Mouse (Mus musculus): ENCODE measurements around the gene Glt8d1. TPM values are rescaled to one million over a fixed set of nuclear protein-coding genes. Genes with fewer than 3 reads are reported as not detected.

Glt8d1 gene
- polyA plus RNA-seq, 1 experiment from 2014 or later: 63.2 TPM

DNA sequence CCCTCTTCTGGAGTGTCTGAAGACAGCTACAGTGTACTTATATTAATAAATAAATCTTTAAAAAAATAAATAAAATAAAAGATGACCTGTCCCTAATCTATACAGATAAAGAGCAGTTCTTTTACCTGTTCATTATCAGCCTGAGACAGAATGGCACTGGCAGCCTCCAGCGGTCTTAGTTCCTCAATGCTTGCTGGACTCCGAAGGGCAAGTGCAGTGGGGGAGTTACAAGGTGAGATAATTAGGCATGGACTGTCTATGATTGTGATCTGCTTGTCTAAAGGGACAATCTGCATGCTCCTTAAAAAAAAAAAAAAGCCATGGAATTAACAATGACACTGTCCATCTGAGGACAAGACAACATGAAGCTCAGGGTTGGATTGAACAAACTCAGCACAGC lies 12.7 kb downstream of the Glt8d1 start:
- no peak for DNase-seq (ENCODE audit: low spot score)
- WGBS: 94% methylated on average over 2 of the region's 2 CpGs
- no peak for TF ChIP-seq CTCF (IDR thresholded peaks at IDR 0.05; ENCODE audit: low read depth)
- Histone ChIP-seq H3K27ac (no peak overlapping the region), H3K27me3 (ENCODE audit: insufficient read depth, low read length) (no peaks in the 10 kb centered on the region), H3K4me1 (replicated peaks; ENCODE audit: insufficient read depth, low read length) (0 out of 2 replicates have a peak, but pooled peaks cover 7% of the 10 kb centered on the region), H3K36me3 (ENCODE audit: insufficient read depth, low read length) (peaks cover 61% of the 10 kb centered on the region), H3K4me3 (replicated peaks; ENCODE audit: low read depth, low read length) (no peak overlapping the region), H3K9ac (ENCODE audit: low read depth, low read length) (no peak overlapping the region), H3K4me2 (ENCODE audit: low read length) (no peak overlapping the region), H3K9me3 (replicated peaks; ENCODE audit: low read length) (no peaks in the 10 kb centered on the region)
- ATAC-seq (replicated peaks; ENCODE audit: low FRiP score, low read depth): no peak

DNA sequence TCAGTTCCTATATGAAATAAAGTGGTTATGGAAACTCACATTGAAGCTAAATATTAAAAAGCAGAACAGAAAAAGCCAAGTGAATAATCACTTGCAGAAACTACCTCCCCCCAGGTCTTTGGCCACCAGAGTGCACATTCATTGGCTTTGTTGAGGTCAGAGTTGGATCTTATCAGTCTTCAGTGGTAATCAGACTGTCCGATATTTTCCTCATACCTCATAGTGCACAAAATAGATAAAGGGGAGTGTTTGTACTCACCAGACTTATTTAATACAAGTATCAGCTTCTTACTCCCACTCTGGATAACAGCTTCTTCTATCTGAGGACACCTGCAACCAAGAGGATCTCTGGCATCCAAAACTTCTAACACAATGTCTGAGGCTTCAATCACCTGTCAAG lies 14.9 kb downstream of the Glt8d1 start:
- H3K36me3 ChIP-seq (ENCODE audit: insufficient read depth, low read length): peaks cover 49% of the 10 kb centered on the region
- ATAC-seq (replicated peaks; ENCODE audit: low FRiP score, low read depth): no peak
- H3K9me3 ChIP-seq (replicated peaks; ENCODE audit: low read length): no peaks in the 10 kb centered on the region
- TF ChIP-seq CTCF (IDR thresholded peaks at IDR 0.05; ENCODE audit: low read depth): no peak
- 88% methylated on average over 1 of the region's 1 CpGs for WGBS
- no peak overlapping the region for H3K4me2 ChIP-seq (ENCODE audit: low read length)
- no peak overlapping the region for H3K27ac ChIP-seq
- H3K4me1 ChIP-seq (replicated peaks; ENCODE audit: insufficient read depth, low read length): 0 out of 2 replicates have a peak, but pooled peaks cover 7% of the 10 kb centered on the region
- no peak overlapping the region for H3K4me3 ChIP-seq (replicated peaks; ENCODE audit: low read depth, low read length)
- no peak overlapping the region for H3K9ac ChIP-seq (ENCODE audit: low read depth, low read length)
- no peaks in the 10 kb centered on the region for H3K27me3 ChIP-seq (ENCODE audit: insufficient read depth, low read length)
- no peak for DNase-seq (ENCODE audit: low spot score)

DNA sequence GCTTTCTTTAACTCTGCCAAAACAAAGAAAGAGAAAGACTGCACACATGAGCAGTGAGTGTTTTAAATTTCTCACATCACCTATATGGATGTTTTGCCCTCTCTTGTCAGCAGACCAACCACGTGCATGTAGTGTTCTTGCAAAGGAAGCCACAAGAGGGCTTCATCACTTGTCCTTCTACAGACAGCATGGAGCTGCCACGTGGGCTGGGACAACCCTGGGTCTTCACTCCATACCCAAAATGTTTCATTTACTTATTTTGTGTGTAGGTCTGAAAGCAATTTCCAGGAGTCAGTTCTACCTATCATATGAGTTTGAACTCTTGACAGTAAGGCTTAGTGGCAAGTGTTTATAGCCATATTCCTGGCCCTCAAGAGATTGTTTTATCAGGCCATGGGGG lies 16.7 kb downstream of the Glt8d1 start:
- TF ChIP-seq CTCF (IDR thresholded peaks at IDR 0.05; ENCODE audit: low read depth): peak; percentile 45
- no peaks in the 10 kb centered on the region for H3K27me3 ChIP-seq (ENCODE audit: insufficient read depth, low read length)
- H3K4me3 ChIP-seq (replicated peaks; ENCODE audit: low read depth, low read length): peak overlapping the region; percentile 64
- no peak overlapping the region for H3K27ac ChIP-seq
- H3K4me1 ChIP-seq (replicated peaks; ENCODE audit: insufficient read depth, low read length): 0 out of 2 replicates have a peak, but pooled peaks cover 7% of the 10 kb centered on the region
- ATAC-seq (replicated peaks; ENCODE audit: low FRiP score, low read depth): no peak
- peak; percentile 60 for DNase-seq (ENCODE audit: low spot score)
- WGBS: 0% methylated on average over 2 of the region's 2 CpGs
- peak overlapping the region; percentile 89 for H3K9ac ChIP-seq (ENCODE audit: low read depth, low read length)
- H3K9me3 ChIP-seq (replicated peaks; ENCODE audit: low read length): no peaks in the 10 kb centered on the region
- H3K4me2 ChIP-seq (ENCODE audit: low read length): peak overlapping the region; percentile 64
- H3K36me3 ChIP-seq (ENCODE audit: insufficient read depth, low read length): peaks cover 32% of the 10 kb centered on the region

DNA sequence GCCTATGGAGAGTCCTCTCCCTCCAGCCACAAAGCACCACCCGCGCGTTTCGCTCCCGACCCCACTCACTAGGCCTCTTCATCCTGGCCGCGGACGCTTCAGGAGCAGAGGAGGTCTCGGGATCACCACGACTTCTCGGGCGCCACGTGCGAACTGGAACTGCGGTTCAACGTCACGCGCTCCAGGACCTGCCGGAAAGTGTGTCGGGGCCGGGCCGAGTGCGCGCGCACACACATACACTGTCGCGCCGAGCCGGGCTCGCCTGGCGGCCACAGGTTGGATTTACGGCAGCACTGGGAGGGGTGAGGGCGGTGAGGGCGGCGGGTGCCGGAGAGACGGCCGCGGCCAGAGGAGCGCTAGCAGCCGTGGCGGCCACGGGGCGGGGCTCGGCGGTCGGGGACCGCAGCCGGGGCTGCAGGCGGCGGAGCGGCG lies 17.7 kb downstream of the Glt8d1 start, which contains the start of the genes Pbrm1 and Gnl3:
Gene Pbrm1 (plus strand): TSS at position 279 of the 432 bp plus-strand sequence.
Gene Gnl3 (minus strand): TSS at position 293 of the 432 bp plus-strand sequence.
- Histone ChIP-seq H3K36me3 (ENCODE audit: insufficient read depth, low read length) (peaks cover 27% of the 10 kb centered on the region), H3K9ac (ENCODE audit: low read depth, low read length) (peak within 1 kb of the TSS; percentile 89), H3K9me3 (replicated peaks; ENCODE audit: low read length) (no peaks in the 10 kb centered on the region), H3K27ac (peak within 1 kb of the TSS; percentile 99), H3K4me3 (replicated peaks; ENCODE audit: low read depth, low read length) (peak within 1 kb of the TSS; percentile 64), H3K27me3 (ENCODE audit: insufficient read depth, low read length) (no peaks in the 10 kb centered on the region), H3K4me1 (replicated peaks; ENCODE audit: insufficient read depth, low read length) (0 out of 2 replicates have a peak, but pooled peaks cover 7% of the 10 kb centered on the region), H3K4me2 (ENCODE audit: low read length) (peak within 1 kb of the TSS; percentile 64)
- ATAC-seq (replicated peaks; ENCODE audit: low FRiP score, low read depth) (peak; percentile 96), DNase-seq (ENCODE audit: low spot score) (peak; percentile 98)
- under 1% methylated on average over 50 of the region's 53 CpGs for WGBS
- TF ChIP-seq CTCF (IDR thresholded peaks at IDR 0.05; ENCODE audit: low read depth): peak; percentile 49; the same call in 1 of the 2 replicates

DNA sequence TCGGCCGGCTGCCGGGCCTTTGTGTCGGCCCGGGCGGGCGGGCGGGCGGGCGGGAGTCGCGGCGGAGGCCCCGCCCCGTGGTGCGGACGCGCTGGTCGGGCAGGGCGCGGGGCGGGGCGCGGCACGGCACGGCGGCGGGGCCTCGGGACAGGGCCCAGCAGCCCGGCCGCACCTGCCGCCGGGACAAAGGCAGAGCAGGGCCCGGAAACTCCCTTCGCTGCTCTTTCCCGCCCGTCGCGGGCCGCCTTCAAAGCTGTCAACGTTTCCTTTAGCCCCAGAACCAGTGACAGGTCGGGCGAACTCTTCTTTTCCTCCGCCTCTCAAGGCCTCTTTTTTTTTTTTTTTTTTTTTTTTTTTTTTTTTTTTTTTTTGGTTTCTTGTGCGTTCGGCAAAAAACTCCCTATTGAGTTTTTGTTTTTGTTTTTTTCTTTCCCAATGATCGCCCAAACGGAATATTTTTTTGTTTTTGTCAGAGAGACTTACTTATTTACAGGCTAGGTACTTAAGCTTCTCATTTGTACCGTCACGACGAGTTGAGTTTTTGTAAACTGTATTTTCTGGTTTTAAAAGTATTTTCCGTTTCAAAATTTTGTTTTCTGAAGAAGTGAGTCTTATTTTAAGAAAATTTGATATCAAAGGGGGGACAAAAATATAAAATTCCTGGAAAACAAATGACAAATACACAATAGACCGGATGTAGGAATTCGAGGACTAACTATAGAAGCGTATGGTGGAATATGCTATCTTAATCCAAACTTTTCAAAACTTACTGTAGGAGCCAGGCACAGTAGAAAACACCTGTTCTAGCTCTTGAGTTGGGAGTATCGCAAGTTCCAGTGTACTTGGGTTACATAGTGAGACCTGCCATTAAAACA lies 18.4 kb downstream of the Glt8d1 start:
- TF ChIP-seq CTCF (IDR thresholded peaks at IDR 0.05; ENCODE audit: low read depth): no peak
- DNase-seq (ENCODE audit: low spot score): peak; percentile 86
- H3K9ac ChIP-seq (ENCODE audit: low read depth, low read length): peak overlapping the region; percentile 89
- H3K36me3 ChIP-seq (ENCODE audit: insufficient read depth, low read length): peaks cover 23% of the 10 kb centered on the region
- H3K27ac ChIP-seq: peak overlapping the region; percentile 99
- H3K27me3 ChIP-seq (ENCODE audit: insufficient read depth, low read length): no peaks in the 10 kb centered on the region
- peak; percentile 94 for ATAC-seq (replicated peaks; ENCODE audit: low FRiP score, low read depth)
- WGBS: 2% methylated on average over 49 of the region's 56 CpGs
- no peaks in the 10 kb centered on the region for H3K9me3 ChIP-seq (replicated peaks; ENCODE audit: low read length)
- peak overlapping the region; percentile 52 for H3K4me2 ChIP-seq (ENCODE audit: low read length)
- H3K4me1 ChIP-seq (replicated peaks; ENCODE audit: insufficient read depth, low read length): 0 out of 2 replicates have a peak, but pooled peaks cover 7% of the 10 kb centered on the region
- H3K4me3 ChIP-seq (replicated peaks; ENCODE audit: low read depth, low read length): peak overlapping the region; percentile 64

DNA sequence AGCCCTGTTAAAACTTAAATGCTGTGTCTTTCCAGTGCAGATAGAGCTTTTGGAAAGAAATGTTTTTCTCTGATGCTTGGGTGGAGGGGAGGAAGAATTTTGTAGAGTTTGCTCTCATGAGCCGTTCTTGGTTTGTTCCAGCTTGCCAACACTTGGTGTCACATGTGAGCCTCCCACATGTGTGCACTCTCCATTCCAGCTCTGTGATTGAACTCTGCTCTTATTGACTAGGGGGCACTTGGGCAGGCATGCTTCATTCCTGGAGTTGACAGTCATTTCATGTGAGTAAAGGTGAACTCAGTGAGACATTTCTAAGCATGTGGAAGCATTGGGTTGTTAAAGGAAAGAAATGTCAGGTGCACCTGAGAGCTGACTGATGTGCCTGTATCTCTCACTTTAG lies 21.4 kb downstream of the Glt8d1 start:
- H3K9me3 ChIP-seq (replicated peaks; ENCODE audit: low read length): no peaks in the 10 kb centered on the region
- TF ChIP-seq CTCF (IDR thresholded peaks at IDR 0.05; ENCODE audit: low read depth): no peak
- no peak overlapping the region for H3K4me2 ChIP-seq (ENCODE audit: low read length)
- DNase-seq (ENCODE audit: low spot score): peak; percentile 9
- peaks cover 24% of the 10 kb centered on the region for H3K36me3 ChIP-seq (ENCODE audit: insufficient read depth, low read length)
- WGBS: 15% methylated on average over 1 of the region's 1 CpGs
- no peak overlapping the region for H3K27ac ChIP-seq
- H3K9ac ChIP-seq (ENCODE audit: low read depth, low read length): no peak overlapping the region
- H3K27me3 ChIP-seq (ENCODE audit: insufficient read depth, low read length): no peaks in the 10 kb centered on the region
- H3K4me1 ChIP-seq (replicated peaks; ENCODE audit: insufficient read depth, low read length): 0 out of 2 replicates have a peak, but pooled peaks cover under 1% of the 10 kb centered on the region
- no peak for ATAC-seq (replicated peaks; ENCODE audit: low FRiP score, low read depth)
- no peak overlapping the region for H3K4me3 ChIP-seq (replicated peaks; ENCODE audit: low read depth, low read length)
